Mouse (Mus musculus) hindbrain, postnatal 0 days (tissue): Measurements from ENCODE around the gene Galnt18. TPM values are rescaled to one million over a fixed set of nuclear protein-coding genes. Genes with fewer than 3 reads are reported as not detected.
A peak's percentile ranks its signal among the peaks of the same experiment; 100 is the strongest.

Experiments
- ATAC-seq: fragments of 200-750 bp; cut with Nextera tagmentation; 2 replicates; pipeline ENCODE4 v1.8.0; 2017; ENCODE audit warnings: mild to moderate bottlenecking, moderate TSS enrichment, moderate library complexity
- DNase-seq: peaks from one replicate; pipeline ENCODE4 v3.0.0-alpha.2; 2015; ENCODE audit warnings: low spot score
- H3K27ac ChIP-seq: fragments of 300-500 bp; sonication (generic); 2 replicates; pipeline ENCODE4 v1.5.1; 2014; ENCODE audit warnings: mild to moderate bottlenecking
- H3K27me3 ChIP-seq: fragments of 300-500 bp; sonication (generic); 2 replicates; pipeline ENCODE4 v1.6.1; 2014; ENCODE audit warnings: low read length, mixed read lengths; ENCODE audit not compliant: insufficient read depth
- H3K36me3 ChIP-seq: fragments of 300-500 bp; sonication (generic); 2 replicates; pipeline ENCODE4 v1.6.1; 2014; ENCODE audit warnings: low read length, mixed read lengths; ENCODE audit not compliant: insufficient read depth
- H3K4me1 ChIP-seq: fragments of 300-500 bp; sonication (generic); 2 replicates; pipeline ENCODE4 v1.6.1; 2014; ENCODE audit warnings: antibody characterized with exemption, low read length, mixed read lengths; ENCODE audit not compliant: insufficient read depth
- H3K4me2 ChIP-seq: fragments of 300-500 bp; sonication (generic); 2 replicates; pipeline ENCODE4 v1.6.1; 2014; ENCODE audit warnings: low read depth, mild to moderate bottlenecking, low read length, moderate library complexity, mixed read lengths
- H3K4me3 ChIP-seq: fragments of 300-500 bp; sonication (generic); 2 replicates; pipeline ENCODE4 v1.5.1; 2014; ENCODE audit warnings: low read length
- H3K9ac ChIP-seq: fragments of 300-500 bp; sonication (generic); replicated peaks from 2 replicates; pipeline ENCODE4 v1.6.1; 2014; ENCODE audit warnings: mild to moderate bottlenecking, low read length, moderate library complexity, mixed read lengths
- H3K9me3 ChIP-seq: fragments of 300-500 bp; sonication (generic); 2 replicates; pipeline ENCODE4 v1.6.1; 2016; ENCODE audit warnings: low read length, mixed read lengths
- CTCF ChIP-seq: IDR thresholded peaks from 2 replicates; pipeline ENCODE4 v1.5.1; 2016; ENCODE audit warnings: antibody characterized with exemption, control low read depth, low read depth
- WGBS: fragments of 180-500 bp; shearing (Covaris S2); extraction: QIAGEN DNeasy Blood & Tissue Kit; methylation state at CpG from one replicate; pipeline ENCODE4 v1.1.7; 2014; 5-methylcytosine and 5-hydroxymethylcytosine counted together
- polyA plus RNA-seq: library from polyadenylated mRNA; unstranded; fragments of >200 nt; fragmentation: Nextera tagmentation; extraction: Ambion mirVana; gene quantifications from 2 replicates; pipeline ENCODE4 v1.2.1, GENCODE M21; 2015
- total RNA-seq: library from RNA; depleted of rRNA; stranded (reverse); fragments of >200 nt; gene quantifications from 2 replicates; pipeline ENCODE4 v1.2.3, GENCODE M21; 2014

Galnt18 gene
- total and polyA plus RNA-seq, 2 experiments from 2014 or later, result 15.8 to 22.7 TPM

GRCm38 (mm10) chr7:111776160-111776559, 3.6 kb downstream of the Galnt18 start:
- TF ChIP-seq CTCF, result no peak
- H3K9ac ChIP-seq, result no peak overlapping the region
- H3K4me1 ChIP-seq, result peaks cover 8% of the 10 kb centered on the region; the same call in 1 of the 2 replicates
- ATAC-seq (no peak), DNase-seq (no peak)
- peak overlapping the region; percentile 98 for H3K4me2 ChIP-seq
- 68% methylated on average over 7 of the region's 7 CpGs for WGBS
- H3K9me3 ChIP-seq, result no peaks in the 10 kb centered on the region
- no peaks in the 10 kb centered on the region for H3K36me3 ChIP-seq
- 0 out of 2 replicates have a peak overlapping the region, but pooled peaks have one; percentile 0 for H3K4me3 ChIP-seq
- no peak overlapping the region for H3K27ac ChIP-seq
- no peaks in the 10 kb centered on the region for H3K27me3 ChIP-seq

GRCm38 (mm10) chr7:111772398-111772797, 7.4 kb downstream of the Galnt18 start:
- no peaks in the 10 kb centered on the region for H3K9me3 ChIP-seq
- H3K36me3 ChIP-seq, result no peaks in the 10 kb centered on the region
- H3K9ac ChIP-seq, result no peak overlapping the region
- peaks cover 3% of the 10 kb centered on the region; the same call in 1 of the 2 replicates for H3K4me1 ChIP-seq
- no peak for ATAC-seq
- no peak for DNase-seq
- no peak for TF ChIP-seq CTCF
- no peak overlapping the region for H3K4me2 ChIP-seq
- WGBS, result 82% methylated on average over 2 of the region's 2 CpGs
- H3K27me3 ChIP-seq, result no peaks in the 10 kb centered on the region
- H3K27ac ChIP-seq, result no peak overlapping the region
- no peak overlapping the region for H3K4me3 ChIP-seq

- no peak for TF ChIP-seq CTCF
- Histone ChIP-seq H3K27me3 (no peaks in the 10 kb centered on the region), H3K27ac (no peak overlapping the region), H3K4me3 (no peak overlapping the region), H3K9me3 (no peaks in the 10 kb centered on the region), H3K9ac (no peak overlapping the region), H3K4me2 (no peak overlapping the region), H3K36me3 (no peaks in the 10 kb centered on the region), H3K4me1 (0 out of 2 replicates have a peak, but pooled peaks cover 2% of the 10 kb centered on the region)
- no peak for DNase-seq
- WGBS, result 75% methylated on average over 8 of the region's 8 CpGs
- ATAC-seq, result no peak
These were observed 8.5 kb downstream of the Galnt18 start for GRCm38 (mm10) chr7:111771251-111771801.

- DNase-seq (no peak), ATAC-seq (no peak)
- no peaks in the 10 kb centered on the region for H3K27me3 ChIP-seq
- H3K4me3 ChIP-seq, result no peak overlapping the region
- no peaks in the 10 kb centered on the region for H3K9me3 ChIP-seq
- H3K4me1 ChIP-seq, result 0 out of 2 replicates have a peak, but pooled peaks cover 5% of the 10 kb centered on the region
- H3K4me2 ChIP-seq, result no peak overlapping the region
- H3K27ac ChIP-seq, result no peak overlapping the region
- no peaks in the 10 kb centered on the region for H3K36me3 ChIP-seq
- WGBS, result 79% methylated on average over 3 of the region's 3 CpGs
- TF ChIP-seq CTCF, result no peak
- no peak overlapping the region for H3K9ac ChIP-seq
These were observed 9.2 kb downstream of the Galnt18 start for GRCm38 (mm10) chr7:111770585-111770984.

GRCm38 (mm10) chr7:111766145-111766767, 13.5 kb downstream of the Galnt18 start:
- Histone ChIP-seq H3K36me3 (no peaks in the 10 kb centered on the region), H3K9ac (no peak overlapping the region), H3K9me3 (no peaks in the 10 kb centered on the region), H3K4me2 (no peak overlapping the region), H3K27ac (no peak overlapping the region), H3K4me3 (no peak overlapping the region), H3K27me3 (no peaks in the 10 kb centered on the region), H3K4me1 (peaks cover 5% of the 10 kb centered on the region; the same call in 1 of the 2 replicates)
- DNase-seq, result peak; percentile 20
- no peak for ATAC-seq
- 58% methylated on average over 9 of the region's 9 CpGs for WGBS
- TF ChIP-seq CTCF, result no peak

- WGBS, result 31% methylated on average over 6 of the region's 6 CpGs
- TF ChIP-seq CTCF, result 0 out of 2 replicates have a peak, but pooled peaks have one; percentile 7
- Histone ChIP-seq H3K36me3 (no peaks in the 10 kb centered on the region), H3K9ac (peak overlapping the region; percentile 28; the same call in 1 of the 2 replicates), H3K4me3 (no peak overlapping the region), H3K27me3 (no peaks in the 10 kb centered on the region), H3K9me3 (no peaks in the 10 kb centered on the region), H3K4me2 (no peak overlapping the region), H3K4me1 (peaks cover 5% of the 10 kb centered on the region; the same call in 1 of the 2 replicates), H3K27ac (peak overlapping the region; percentile 48; the same call in 1 of the 2 replicates)
- DNase-seq (peak; percentile 55), ATAC-seq (peak; percentile 74)
These were observed 17.0 kb downstream of the Galnt18 start for GRCm38 (mm10) chr7:111762754-111763153.
